Mouse (Mus musculus): ENCODE results near the gene Hpf1.

Hpf1 gene

GRCm38 (mm10) chr8:60900147-60900546, 9.9 kb downstream of the Hpf1 start:
- peak in 1 of 2 experiments; percentile 19 for DNase-seq

- DNase-seq: no peak
Observed at GRCm38 (mm10) chr8:60912081-60912480, 21.9 kb downstream of the Hpf1 start.

DNA sequence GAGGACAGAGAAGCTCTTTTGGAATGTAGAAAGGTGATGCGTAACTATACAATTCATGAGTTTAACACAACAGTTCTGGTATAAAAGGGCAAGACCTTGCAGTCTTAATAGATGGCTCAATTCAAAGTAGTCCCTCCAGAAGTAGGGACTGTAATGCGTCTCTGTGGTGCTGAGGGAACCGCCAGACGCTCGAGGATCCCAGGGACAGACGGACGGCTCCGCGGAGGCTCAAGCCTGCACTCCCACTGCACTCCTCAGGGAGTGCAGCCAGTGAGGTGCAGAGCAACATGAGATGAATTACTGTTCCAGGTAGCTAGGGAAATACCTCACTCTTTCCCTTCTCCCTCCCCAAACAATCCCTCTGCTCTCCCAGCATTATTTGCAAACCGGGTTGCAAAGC, 22.3 kb downstream of the Hpf1 start:
- DNase-seq: no peak

- no peak for DNase-seq
Observed at GRCm38 (mm10) chr8:60919069-60919468, 28.9 kb downstream of the Hpf1 start.

GRCm38 (mm10) chr8:60920176-60920575, 30.0 kb downstream of the Hpf1 start:
- DNase-seq: no peak

DNA sequence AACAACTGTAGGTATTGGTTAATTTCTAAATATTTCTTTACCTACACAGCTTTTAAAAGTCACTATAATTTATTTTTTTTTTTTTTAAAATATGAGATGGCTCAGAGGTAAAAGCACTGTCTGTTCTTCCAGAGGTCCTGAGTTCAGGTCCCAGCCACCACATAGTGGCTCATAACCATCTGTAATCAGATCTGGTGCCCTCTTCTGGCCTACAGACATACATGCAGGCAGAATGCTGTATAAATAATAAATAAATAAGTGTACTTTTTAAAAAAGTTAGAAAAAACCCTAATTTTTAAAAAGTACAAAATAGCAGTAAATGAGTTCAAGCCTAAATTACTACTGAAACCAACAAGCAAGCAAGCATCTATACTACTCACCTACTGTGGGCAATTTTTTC, 43.4 kb downstream of the Hpf1 start:
- no peak for DNase-seq

GRCm38 (mm10) chr8:60938717-60939424, 48.7 kb downstream of the Hpf1 start:
- DNase-seq: no peak

DNA sequence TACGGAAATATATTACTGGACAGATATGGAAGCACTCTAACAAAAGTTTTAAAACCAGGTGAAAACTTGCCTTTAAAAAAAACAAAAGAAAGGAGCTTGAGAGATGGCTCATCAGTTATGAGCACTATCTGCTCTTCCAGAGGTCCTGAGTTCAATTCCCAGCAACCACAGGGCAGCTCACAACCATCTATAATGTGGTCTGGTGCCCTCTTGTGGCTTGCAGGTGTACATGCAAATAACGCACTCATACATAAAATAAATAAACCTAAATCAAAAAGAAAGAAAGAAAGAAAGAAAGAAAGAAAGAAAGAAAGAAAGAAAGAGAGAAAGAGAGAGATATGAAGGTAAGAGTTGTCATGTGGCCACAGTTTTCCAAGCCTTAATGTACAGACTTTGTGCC, 52.6 kb downstream of the Hpf1 start:
- DNase-seq: no peak

DNA sequence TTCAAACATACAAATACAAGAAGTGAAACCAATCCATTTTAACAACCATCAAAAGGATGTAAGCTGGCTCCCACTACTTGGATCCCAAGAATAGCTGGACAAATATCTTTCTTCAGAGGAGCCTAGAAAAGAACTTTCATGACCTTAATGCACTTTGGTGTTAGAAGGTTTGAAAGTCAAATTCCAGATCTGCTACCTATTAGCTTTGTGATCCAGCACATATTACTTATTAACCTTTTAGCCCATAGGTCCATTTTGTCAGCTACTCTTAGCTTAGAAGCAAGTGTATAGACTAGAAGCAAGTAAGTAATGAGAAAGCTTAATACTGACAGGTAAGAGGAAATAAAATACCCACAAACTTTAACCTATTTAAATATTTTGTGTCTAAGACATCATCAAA, 57.3 kb downstream of the Hpf1 start:
- no peak for DNase-seq

DNA sequence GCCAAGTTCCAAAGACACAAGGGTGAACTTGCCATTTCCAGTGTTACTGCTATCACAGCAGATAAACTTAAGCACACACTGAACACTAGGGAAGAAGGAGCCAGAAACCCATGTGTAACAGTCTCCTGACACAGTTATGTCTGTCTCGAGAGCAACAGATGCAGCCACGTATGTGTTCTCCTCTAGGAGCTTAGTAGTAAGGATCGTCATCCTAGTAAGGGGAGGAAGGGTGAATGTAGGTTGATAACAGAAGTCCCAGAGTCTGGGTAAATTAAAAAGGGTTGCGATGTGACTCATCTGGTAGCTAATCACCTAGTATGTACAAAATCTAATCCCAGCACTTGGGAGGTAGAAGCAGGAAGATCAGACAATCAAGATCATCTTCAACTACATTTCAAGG, 59.6 kb downstream of the Hpf1 start:
- DNase-seq: no peak

DNA sequence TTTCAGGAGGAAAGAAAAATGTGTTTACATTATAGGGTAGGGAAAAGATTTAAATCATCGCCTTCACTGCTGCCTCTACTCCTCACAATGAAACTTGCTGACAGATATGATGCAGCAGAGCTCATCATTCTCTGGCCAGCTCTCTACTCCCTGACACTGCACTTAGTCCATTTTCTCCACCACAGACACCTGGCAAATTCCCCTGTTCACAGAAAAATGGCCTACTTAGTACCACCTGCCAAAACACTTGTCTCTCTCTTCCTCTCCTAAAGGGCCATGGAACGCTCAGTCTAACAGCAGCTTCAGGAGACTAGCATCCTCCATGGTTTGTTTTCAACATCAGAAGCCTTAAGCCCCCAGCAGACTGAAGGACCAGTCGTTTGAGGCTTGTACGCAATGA, 61.1 kb downstream of the Hpf1 start:
- peak; percentile 49 to 55 for DNase-seq

- no peak for DNase-seq
Observed at GRCm38 (mm10) chr8:60951757-60952156, 61.5 kb downstream of the Hpf1 start.

GRCm38 (mm10) chr8:60952803-60953202, 62.6 kb downstream of the Hpf1 start:
- DNase-seq: no peak

DNA sequence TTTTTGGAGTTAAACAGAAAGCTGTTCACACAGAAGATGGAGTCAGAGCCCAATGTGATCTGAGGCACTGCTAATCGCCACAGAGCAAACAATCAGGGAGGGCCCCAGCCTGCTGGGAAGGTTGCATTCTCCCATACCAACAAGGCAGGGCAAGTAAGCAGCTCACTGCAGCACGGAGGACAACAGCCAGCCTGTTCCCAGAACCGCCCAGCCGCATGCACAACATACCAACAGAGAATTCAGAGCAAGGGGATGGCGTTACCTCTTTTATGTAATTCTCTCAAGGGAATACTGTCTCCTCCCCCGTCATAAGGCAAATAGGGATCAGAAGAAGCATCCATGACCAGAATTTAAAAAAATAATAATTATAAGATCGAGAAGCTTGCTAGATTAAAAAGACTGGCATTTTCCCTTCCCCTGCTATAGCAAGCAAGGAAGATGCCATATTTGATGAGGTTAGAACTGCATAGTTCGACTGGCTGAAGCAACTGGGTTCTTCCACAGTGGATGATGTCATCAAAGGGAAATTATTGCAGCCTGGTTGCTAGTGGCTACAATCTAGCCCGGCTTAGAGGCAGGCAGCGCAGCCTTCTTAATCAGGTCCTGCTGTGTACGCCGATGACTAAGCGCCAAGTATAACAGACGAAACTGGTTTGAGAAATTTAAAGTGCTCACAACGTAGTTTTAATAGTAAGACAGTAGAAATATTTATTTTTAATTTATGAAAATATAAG, 64.2 kb downstream of the Hpf1 start:
- DNase-seq: peak; percentile 80 to 84

DNA sequence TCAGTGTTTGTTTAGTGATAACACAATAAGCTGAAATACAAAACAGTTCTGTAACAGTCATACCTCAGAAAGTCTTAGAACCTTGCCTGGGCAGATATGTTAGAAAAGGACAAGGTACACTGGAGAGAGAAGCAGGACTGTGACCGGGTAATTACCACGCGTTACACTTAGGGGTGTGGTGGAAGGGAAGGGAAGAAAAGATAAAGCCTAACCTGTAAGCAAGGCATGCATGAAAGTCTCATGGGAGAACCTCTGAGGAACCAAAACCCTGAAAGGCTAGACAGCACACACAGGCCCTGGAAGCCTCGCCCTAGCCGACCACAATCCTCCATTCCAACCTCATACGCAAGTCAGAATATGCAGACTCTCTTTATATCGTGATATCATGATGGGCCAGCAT, 66.6 kb downstream of the Hpf1 start:
- DNase-seq: no peak

All from cerebellum, postnatal 25 days (tissue).